ENCODE assay signal across 16 mouse cellular contexts in the genomic region with DNA sequence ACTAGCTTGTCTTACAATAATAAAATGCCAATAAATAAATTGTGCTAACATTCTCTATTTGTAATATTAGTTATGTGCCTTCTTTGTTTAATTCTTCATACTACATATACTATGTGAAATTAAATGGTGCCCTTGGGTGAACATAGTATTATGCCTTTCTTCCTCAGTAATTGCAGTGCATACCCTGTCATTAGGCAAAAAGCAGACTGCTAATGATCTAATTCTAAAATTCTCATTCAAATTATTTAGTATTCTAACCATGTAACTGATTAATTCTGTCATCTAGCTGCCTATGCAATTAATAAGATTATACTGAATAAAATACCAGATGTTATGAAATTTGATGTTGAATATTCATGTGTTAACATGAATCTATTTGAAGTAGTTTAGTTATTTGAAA.
"Had no signal": no experiment of that assay in that cellular context is flagged by ENCODE, and none has a peak within 500 bp of the region (broad histone marks: within the 10 kb centered on the region; RNA-seq: fewer than 3 reads in every experiment).

No protein-coding gene starts in this region.

- H3K36me3 ChIP-seq: limb, embryonic 13.5 days; liver, embryonic 15.5 days; neural tube, embryonic 15.5 days had no signal

- DNase-seq: kidney, adult 9 months; kidney, postnatal 36 days; layer of hippocampus, adult 9-11 months; left cerebral cortex, postnatal 4 days; lung, adult 2 months; lung, postnatal 36 days; right cerebral cortex, postnatal 4 days; spleen, adult 18-20 months; thymus, adult 18-20 months; thymus, postnatal 14 days had no signal

- H3K4me2 ChIP-seq: limb, embryonic 13.5 days; liver, embryonic 11.5 days; liver, embryonic 15.5 days; neural tube, embryonic 15.5 days had no signal

- H3K4me1 ChIP-seq: limb, embryonic 13.5 days; liver, embryonic 15.5 days; neural tube, embryonic 15.5 days had no signal

- H3K4me3 ChIP-seq: limb, embryonic 13.5 days; liver, embryonic 15.5 days; neural tube, embryonic 15.5 days had no signal

- H3K9me3 ChIP-seq: limb, embryonic 13.5 days; liver, embryonic 15.5 days; neural tube, embryonic 15.5 days had no signal

- H3K27me3 ChIP-seq: limb, embryonic 13.5 days; liver, embryonic 15.5 days; neural tube, embryonic 15.5 days had no signal

- H3K27ac ChIP-seq: kidney, postnatal 0 days; limb, embryonic 13.5 days; liver, embryonic 15.5 days; neural tube, embryonic 15.5 days had no signal

- ATAC-seq: lung, postnatal 0 days had no signal

- H3K9ac ChIP-seq: limb, embryonic 13.5 days; liver, embryonic 15.5 days; neural tube, embryonic 15.5 days had no signal
